Mouse (Mus musculus) adrenal gland, postnatal 14 days (tissue): Measurements from ENCODE around the gene Atp5j2. TPM values are rescaled to one million over a fixed set of nuclear protein-coding genes. Genes with fewer than 3 reads are reported as not detected.

Experiments used
- DNase-seq: peaks from one replicate; pipeline ENCODE4 v3.0.0; 2021; ENCODE audit warnings: mixed read lengths
- total RNA-seq: library from RNA; stranded (reverse); gene quantifications from 2 replicates; pipeline ENCODE4 v1.2.3, GENCODE M21; 2021

The Atp5j2 gene
- total RNA-seq, 1 experiment from 2014 or later: 774 TPM

DNA sequence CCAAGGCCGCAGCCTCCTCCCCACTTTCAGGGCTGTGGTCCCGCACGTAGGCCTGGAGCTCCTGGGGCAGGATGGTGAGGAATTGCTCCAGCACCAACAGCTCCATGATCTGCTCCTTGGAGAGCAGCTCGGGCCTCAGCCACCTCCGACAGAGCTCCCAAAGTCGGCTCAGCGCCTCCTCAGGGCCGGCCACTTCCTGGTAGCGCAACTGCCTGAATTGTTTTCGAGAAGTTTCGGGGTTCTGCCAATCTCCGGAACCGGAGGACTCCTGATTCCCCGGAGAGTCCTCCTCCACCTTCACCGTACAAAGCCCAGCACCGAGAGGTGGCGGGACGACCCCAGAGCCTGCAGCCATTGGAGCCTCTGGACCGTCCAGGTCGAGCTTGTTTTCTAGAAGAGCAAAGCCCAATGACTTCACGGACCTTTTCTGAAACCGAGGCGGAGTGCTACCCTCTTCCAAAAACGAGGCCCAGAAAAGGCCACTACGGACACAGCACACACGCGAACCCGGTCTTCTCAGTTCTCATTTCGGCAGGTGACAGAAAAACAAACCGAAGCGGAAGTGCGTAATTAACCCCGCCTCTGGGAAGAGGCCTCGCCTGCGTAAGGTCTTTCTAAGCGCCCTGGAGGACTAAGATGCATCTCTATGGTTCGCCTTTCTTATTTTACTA lies 9.6 kb upstream of the Atp5j2 start, which contains the start of gene Zkscan14:
Gene Zkscan14 (minus strand): TSS at position 548 of the 671 bp plus-strand sequence.
- DNase-seq: peak; percentile 85

DNA sequence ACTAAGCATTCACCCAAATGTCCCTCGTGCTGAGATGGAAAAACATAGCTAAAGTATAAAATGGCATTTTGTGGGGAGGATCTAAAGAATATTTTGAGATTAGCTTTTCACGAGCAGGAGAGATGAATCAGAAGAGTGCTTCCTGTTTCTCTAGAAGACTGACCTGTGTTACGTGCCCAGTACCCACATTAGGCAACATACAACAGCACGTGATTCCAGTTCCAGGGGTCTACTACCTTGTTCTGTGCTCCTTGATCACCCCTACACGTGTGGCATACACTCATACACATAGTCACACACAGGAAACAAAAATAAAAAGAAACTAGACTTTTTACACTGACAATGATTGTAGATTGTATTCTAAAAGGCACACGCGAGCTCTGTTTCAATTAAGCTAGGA lies 8.5 kb upstream of the Atp5j2 start:
- DNase-seq: no peak

GRCm38 (mm10) chr5:145190875-145191798 lies 725 bp downstream of the Atp5j2 start:
- DNase-seq: peak; percentile 96

GRCm38 (mm10) chr5:145190373-145190772 lies 1.5 kb downstream of the Atp5j2 start:
- DNase-seq: peak; percentile 16

DNA sequence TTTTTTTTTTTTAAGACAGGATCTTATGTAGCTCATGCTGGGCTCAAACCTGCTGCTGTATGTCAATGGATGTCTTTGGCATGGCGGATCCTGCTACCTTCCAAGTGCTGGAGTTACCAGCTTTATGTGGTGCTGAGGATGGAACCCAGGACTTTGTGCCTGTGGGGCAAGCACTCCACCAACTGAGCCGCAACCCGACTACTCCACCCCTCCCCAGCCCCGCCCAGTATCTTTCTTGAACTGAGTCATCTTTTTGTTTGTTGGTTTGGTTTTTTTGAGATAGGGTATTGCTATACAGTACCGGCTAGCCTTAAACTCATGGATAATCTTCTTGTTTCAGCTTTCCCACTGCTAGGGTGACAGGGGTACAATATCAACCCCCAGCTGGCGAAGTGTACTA lies 2.4 kb downstream of the Atp5j2 start:
- no peak for DNase-seq

GRCm38 (mm10) chr5:145185244-145185643 lies 6.6 kb downstream of the Atp5j2 start:
- DNase-seq: no peak

- no peak for DNase-seq
Measured at GRCm38 (mm10) chr5:145178461-145178980, 13.3 kb downstream of the Atp5j2 start.

GRCm38 (mm10) chr5:145167306-145167661 lies 24.6 kb downstream of the Atp5j2 start:
- DNase-seq: no peak

DNA sequence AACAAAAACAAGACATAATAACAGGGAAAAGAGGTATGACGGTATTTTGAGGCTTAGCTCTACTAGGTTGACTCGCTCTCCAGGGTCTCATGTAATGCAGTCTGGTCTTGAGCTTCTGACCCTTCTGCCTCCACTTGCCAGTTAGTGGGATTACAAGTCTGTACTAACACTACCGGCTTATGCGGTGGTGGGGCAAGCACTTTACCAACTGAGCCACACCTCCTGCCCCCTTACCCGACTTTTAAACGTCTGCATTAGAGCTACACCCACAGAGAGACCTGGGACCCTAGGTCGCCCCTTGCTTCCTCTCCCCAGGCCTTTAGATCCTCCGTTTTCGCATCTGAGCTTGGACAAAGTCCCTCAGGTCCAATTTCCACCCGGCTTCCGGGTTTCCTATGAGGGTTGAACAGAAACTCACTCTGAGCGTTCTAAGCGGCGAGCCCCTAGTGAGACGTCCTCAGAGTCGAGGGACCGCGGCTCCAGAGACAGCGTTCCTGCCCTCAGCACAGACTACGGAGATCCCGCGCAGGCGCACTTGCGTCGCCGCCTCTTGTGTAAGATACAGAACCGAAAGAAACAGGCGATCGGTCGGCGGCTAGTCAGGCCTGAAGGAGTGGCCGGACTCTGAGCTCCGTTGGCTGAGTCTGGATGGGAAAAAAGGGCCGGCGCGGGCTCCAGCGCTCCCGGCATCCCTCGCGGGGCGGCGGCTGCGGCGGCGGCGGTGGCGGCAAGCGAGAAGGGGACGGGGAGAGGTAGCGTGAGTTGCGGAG lies 25.1 kb downstream of the Atp5j2 start, which contains the start of the genes Ptcd1 and Cpsf4:
Gene Ptcd1 (minus strand): TSS at position 573 of the 770 bp plus-strand sequence.
Gene Cpsf4 (plus strand): TSS at position 678 of the 770 bp plus-strand sequence.
- DNase-seq: peak; percentile 99

DNA sequence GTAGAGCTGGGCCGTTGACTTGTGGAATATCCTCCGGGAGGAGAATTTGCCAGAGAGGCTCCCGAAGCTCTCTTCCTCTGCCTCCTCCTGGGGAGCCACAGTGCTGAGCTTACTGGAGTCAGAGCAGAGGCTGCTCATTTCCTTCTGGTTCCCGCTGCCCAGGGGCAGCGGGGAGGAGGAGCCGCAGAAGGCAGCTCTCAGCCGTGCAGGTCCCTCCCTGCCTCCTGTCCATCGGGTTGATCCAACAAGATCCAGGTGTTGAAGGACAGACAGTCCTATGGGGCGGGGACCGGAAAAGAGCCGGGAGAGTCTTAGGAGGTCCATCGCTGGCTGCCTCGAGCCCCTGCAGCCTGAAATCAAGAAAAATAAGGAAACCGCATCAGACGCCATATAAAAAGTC lies 26.7 kb downstream of the Atp5j2 start:
- peak; percentile 32 for DNase-seq

DNA sequence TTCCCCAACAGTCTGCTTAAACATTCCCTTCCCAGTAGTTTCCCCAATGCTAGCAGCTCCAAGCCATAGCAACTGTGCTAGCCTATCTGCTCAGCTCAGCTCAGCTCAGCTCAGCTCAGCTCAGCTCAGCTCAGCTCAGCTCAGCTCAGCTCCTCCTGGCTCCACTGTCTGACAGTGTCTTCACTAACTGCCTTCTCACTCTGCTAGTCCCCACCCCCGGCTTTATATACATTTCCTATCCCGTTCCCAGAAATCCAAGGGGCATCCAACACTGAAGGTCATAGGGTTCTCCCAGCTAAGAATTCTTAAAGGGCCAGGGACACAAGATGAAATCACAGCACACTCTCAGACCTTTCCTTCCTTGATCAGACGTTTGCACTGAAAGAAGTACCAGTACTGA lies 27.2 kb downstream of the Atp5j2 start:
- DNase-seq: peak; percentile 53

- DNase-seq: no peak
Measured at GRCm38 (mm10) chr5:145161361-145161760, 30.5 kb downstream of the Atp5j2 start.

- no peak for DNase-seq
Measured at GRCm38 (mm10) chr5:145152690-145153089, 39.2 kb downstream of the Atp5j2 start.

DNA sequence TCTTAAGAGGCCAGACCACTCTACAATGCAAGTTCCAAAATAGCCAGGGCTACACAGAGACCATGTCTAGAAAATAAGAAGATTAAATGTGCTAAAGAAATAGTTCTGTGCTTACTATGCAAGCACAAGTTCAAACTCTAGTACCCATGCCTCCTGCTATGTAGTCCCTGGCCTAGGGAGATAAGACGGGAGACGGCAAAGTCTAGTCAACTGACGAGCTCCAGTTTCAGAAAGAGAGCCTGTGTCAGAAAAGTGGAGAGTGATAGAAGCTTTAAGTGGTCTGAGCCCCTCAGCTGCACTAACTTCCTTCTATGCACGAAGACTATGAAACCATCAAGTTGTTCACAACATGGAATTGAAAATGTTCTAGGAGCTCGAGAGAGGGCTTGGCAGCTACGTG lies 42.6 kb downstream of the Atp5j2 start:
- DNase-seq: no peak

- no peak for DNase-seq
Measured at GRCm38 (mm10) chr5:145147748-145148147, 44.1 kb downstream of the Atp5j2 start.

DNA sequence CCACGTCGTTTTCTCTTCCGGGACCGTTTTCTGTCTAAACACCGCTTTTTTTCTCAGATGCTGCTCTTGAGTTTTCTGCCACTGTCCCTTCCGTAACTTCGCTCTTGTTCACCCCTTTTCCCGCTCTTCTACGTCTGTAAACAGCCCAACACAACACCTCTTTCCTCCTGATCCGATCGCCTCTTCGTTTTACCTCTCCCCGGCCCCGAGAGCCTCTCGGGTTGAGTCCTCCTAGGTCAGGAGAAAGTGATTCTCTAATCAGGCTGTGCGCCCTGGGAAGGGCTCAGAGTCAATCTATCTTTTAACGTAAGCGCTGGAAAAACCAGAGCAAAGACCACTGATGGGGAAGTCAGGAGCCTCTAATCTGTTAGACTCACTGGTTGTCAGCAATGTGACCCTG lies 51.3 kb downstream of the Atp5j2 start:
- peak; percentile 48 for DNase-seq

- DNase-seq: peak; percentile 98
Measured at GRCm38 (mm10) chr5:145139571-145140519, 52.0 kb downstream of the Atp5j2 start, which contains the start of the genes Pdap1 and Bud31. Gene Pdap1 (minus strand): TSS chr5:145140238. Gene Bud31 (plus strand): TSS chr5:145140362.

DNA sequence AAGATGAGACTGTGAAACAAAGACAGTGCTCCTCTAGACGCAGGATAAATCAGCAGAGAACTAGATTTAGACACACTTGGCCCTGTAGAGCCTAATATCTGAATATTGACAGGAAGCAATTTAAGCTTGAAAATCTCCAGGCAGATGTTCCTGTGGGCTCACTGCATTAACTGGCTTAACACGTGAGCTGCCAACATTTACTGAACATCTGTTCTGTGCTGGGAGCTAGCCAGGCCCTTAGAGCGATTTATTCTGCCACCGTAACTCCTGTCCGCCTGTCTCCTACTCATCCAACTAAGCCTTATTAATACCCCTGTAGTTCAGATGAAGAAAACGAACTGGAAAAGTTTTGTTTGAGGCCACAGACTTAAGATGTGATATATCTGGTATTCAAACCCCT lies 53.0 kb downstream of the Atp5j2 start:
- DNase-seq: no peak
